Mouse (Mus musculus): ENCODE measurements around the gene Optn. TPM values are rescaled to one million over a fixed set of nuclear protein-coding genes. Genes with fewer than 3 reads are reported as not detected.

Gene Optn
- polyA plus RNA-seq (2012; rRNA removed), result 2.1 and 2.8 TPM in 2 replicates

GRCm38 (mm10) chr2:5063299-5064205 lies at the start of gene Optn:
Gene Optn, minus strand, starts transcription at chr2:5064051.

GRCm38 (mm10) chr2:5012491-5013324 lies 51.1 kb downstream of the Optn start, which contains the start of gene Mcm10:
Gene Mcm10, minus strand, starts transcription at chr2:5012791.

GRCm38 (mm10) chr2:4975807-4976206 lies 88.0 kb downstream of the Optn start, which contains the start of gene Ucma:
Gene Ucma, plus strand, starts transcription at chr2:4976122.

Other genes starting within 250 kb of the Optn start
- 4.4 TPM in 2 replicates for gene Sephs1, start 182.5 kb downstream of the Optn start, polyA plus RNA-seq (2012; rRNA removed)
- gene Phyh, start 145.0 kb downstream of the Optn start, polyA plus RNA-seq (2012; rRNA removed), result 120 and 125 TPM in 2 replicates
- gene Ucma, start 87.9 kb downstream of the Optn start, polyA plus RNA-seq (2012; rRNA removed), result not detected in 2 replicates
- 1.6 and 1.7 TPM in 2 replicates for gene Mcm10, start 51.3 kb downstream of the Optn start, polyA plus RNA-seq (2012; rRNA removed)
- 20.3 and 23.1 TPM in 2 replicates for gene Ccdc3, start 73.7 kb upstream of the Optn start, polyA plus RNA-seq (2012; rRNA removed)

Measured in stomach, adult 2 months (tissue).